Mouse (Mus musculus): ENCODE results near the gene Pank1. TPM values are rescaled to one million over a fixed set of nuclear protein-coding genes. Genes with fewer than 3 reads are reported as not detected.
A peak's percentile ranks its signal among the peaks of the same experiment; 100 is the strongest.

Pank1 gene
- total and polyA plus RNA-seq, 3 experiments, result 4.7 to 83.6 (median 64.5) TPM

- no peak for DNase-seq
Observed at GRCm38 (mm10) chr19:34827444-34827843, 51.8 kb downstream of the Pank1 start.

- peak; percentile 45 for DNase-seq
Observed at GRCm38 (mm10) chr19:34825946-34826655, 53.2 kb downstream of the Pank1 start.

GRCm38 (mm10) chr19:34819577-34820170 lies 59.6 kb downstream of the Pank1 start:
- DNase-seq, result peak; percentile 45

GRCm38 (mm10) chr19:34815371-34815770 lies 63.9 kb downstream of the Pank1 start:
- no peak for DNase-seq

GRCm38 (mm10) chr19:34814696-34815095 lies 64.6 kb downstream of the Pank1 start:
- no peak for DNase-seq

GRCm38 (mm10) chr19:34813961-34814360 lies 65.3 kb downstream of the Pank1 start:
- no peak for DNase-seq

- DNase-seq, result no peak
Observed at GRCm38 (mm10) chr19:34813533-34813932, 65.7 kb downstream of the Pank1 start.

- DNase-seq, result no peak
Observed at GRCm38 (mm10) chr19:34812711-34813110, 66.5 kb downstream of the Pank1 start.

- DNase-seq, result no peak
Observed at GRCm38 (mm10) chr19:34807173-34807572, 72.1 kb downstream of the Pank1 start.

GRCm38 (mm10) chr19:34805071-34805470 lies 74.2 kb downstream of the Pank1 start:
- DNase-seq, result no peak

GRCm38 (mm10) chr19:34804531-34804930 lies 74.7 kb downstream of the Pank1 start:
- no peak for DNase-seq

GRCm38 (mm10) chr19:34803396-34803795 lies 75.9 kb downstream of the Pank1 start:
- DNase-seq, result no peak

GRCm38 (mm10) chr19:34799644-34800267 lies 79.5 kb downstream of the Pank1 start:
- no peak for DNase-seq

GRCm38 (mm10) chr19:34796396-34796795 lies 82.9 kb downstream of the Pank1 start:
- no peak for DNase-seq

- DNase-seq, result no peak
Observed at GRCm38 (mm10) chr19:34782491-34782890, 96.8 kb downstream of the Pank1 start.

GRCm38 (mm10) chr19:34778993-34779392 lies 100.3 kb downstream of the Pank1 start:
- no peak for DNase-seq

- DNase-seq, result no peak
Observed at GRCm38 (mm10) chr19:34778098-34778497, 101.2 kb downstream of the Pank1 start.

- DNase-seq, result peak; percentile 47
Observed at GRCm38 (mm10) chr19:34772775-34773174, 106.5 kb downstream of the Pank1 start.

GRCm38 (mm10) chr19:34770764-34771163 lies 108.5 kb downstream of the Pank1 start:
- DNase-seq, result no peak

GRCm38 (mm10) chr19:34758754-34759153 lies 120.5 kb downstream of the Pank1 start:
- DNase-seq, result no peak
